8 mouse cellular contexts compared by ENCODE assay signal in genomic region chr16:43801791-43802307, GRCm38 (mm10). TPM values are rescaled to one million over a fixed set of nuclear protein-coding genes. Genes with fewer than 3 reads are reported as not detected.
DNase-seq lines count a peak whose midpoint lies in the region; ATAC-seq lines count a peak whose summit lies in the region.

No protein-coding gene starts in this region.

- H3K27me3 ChIP-seq in hindbrain, embryonic 14.5 days (ENCODE audit: control insufficient read depth, insufficient read depth, low read length): no peaks in the 10 kb centered on the region
- H3K27me3 ChIP-seq in megakaryocyte, embryonic 14.5 days (replicated peaks): peaks cover 12% of the 10 kb centered on the region

- peak; percentile 60 for DNase-seq in NIH3T3 (ENCODE audit: low read depth)
- DNase-seq in cerebellum, adult 9-11 months: peak; percentile 38
- DNase-seq in frontal cortex, postnatal 25 days (ENCODE audit: low spot score in 2 of 2): peak; percentile 65
- DNase-seq in hindbrain, embryonic 14.5 days (ENCODE audit: low spot score): peak; percentile 90
- DNase-seq in left cerebral cortex, adult 18-20 months (ENCODE audit: low spot score in 2 of 2): peak; percentile 63 to 77
- peak; percentile 64 to 84 for DNase-seq in right cerebral cortex, postnatal 10 days (ENCODE audit: low spot score in 2 of 2)
- DNase-seq in urinary bladder, postnatal 25 days (ENCODE audit: low spot score): peak; percentile 67

- ATAC-seq in hindbrain, embryonic 14.5 days (ENCODE audit: low FRiP score): peak; percentile 81

- 2% methylated on average over 18 of the region's 18 CpGs for WGBS in hindbrain, embryonic 14.5 days

- 0 out of 2 replicates have a peak, but pooled peaks cover 7% of the 10 kb centered on the region for H3K4me1 ChIP-seq in hindbrain, embryonic 14.5 days (replicated peaks; ENCODE audit: control insufficient read depth, insufficient read depth, low read length)
- peaks cover 14% of the 10 kb centered on the region for H3K4me1 ChIP-seq in megakaryocyte, embryonic 14.5 days

- no peaks in the 10 kb centered on the region for H3K36me3 ChIP-seq in hindbrain, embryonic 14.5 days (replicated peaks; ENCODE audit: control insufficient read depth, insufficient read depth)
- no peaks in the 10 kb centered on the region for H3K36me3 ChIP-seq in megakaryocyte, embryonic 14.5 days (replicated peaks; ENCODE audit: low read length)

- H3K9ac ChIP-seq in hindbrain, embryonic 14.5 days: peak overlapping the region; percentile 45; the same call in 1 of the 2 replicates

- H3K4me2 ChIP-seq in hindbrain, embryonic 14.5 days (replicated peaks): peak overlapping the region; percentile 65

- no peaks in the 10 kb centered on the region for H3K9me3 ChIP-seq in hindbrain, embryonic 14.5 days (ENCODE audit: control insufficient read depth, low read length)
- 0 out of 2 replicates have a peak, but pooled peaks cover 2% of the 10 kb centered on the region for H3K9me3 ChIP-seq in megakaryocyte, embryonic 14.5 days

- H3K27ac ChIP-seq in hindbrain, embryonic 14.5 days: no peak overlapping the region

- peak overlapping the region; percentile 27 for H3K4me3 ChIP-seq in hindbrain, embryonic 14.5 days (replicated peaks; ENCODE audit: low read length)
- H3K4me3 ChIP-seq in megakaryocyte, embryonic 14.5 days (replicated peaks): peak overlapping the region; percentile 85

RNA-seq across cellular contexts. Expression of gene Drd3, which starts 48.0 kb away (rescaled TPM):
- not detected in 2 replicates for polyA plus RNA-seq in hindbrain, embryonic 14.5 days (2014; fragmentation: Nextera tagmentation; extraction: Ambion mirVana)
- under 1 TPM; 0.49 to 0.84 TPM for total RNA-seq in left cerebral cortex, adult 18-20 months (2021)
- polyA plus RNA-seq in megakaryocyte, embryonic 14.5 days (2012; ENCODE audit: insufficient read depth, low replicate concordance): not detected in 2 replicates

Comparison
In these comparisons a context has a peak if more than half of its experiments do, and no peak if none do; other contexts are left out.
1. DNase-seq: peak in every context shown above with its lines; median percentile 90 in hindbrain, embryonic 14.5 days; 74 in right cerebral cortex, postnatal 10 days; 70 in left cerebral cortex, adult 18-20 months; 67 in urinary bladder, postnatal 25 days; 65 in frontal cortex, postnatal 25 days; 60 in NIH3T3; 38 in cerebellum, adult 9-11 months.